Mouse (Mus musculus) neural tube, embryonic 11.5 days (tissue): ENCODE measurements around the gene Serpina9. TPM values are rescaled to one million over a fixed set of nuclear protein-coding genes. Genes with fewer than 3 reads are reported as not detected.
"Not testable (repeated sequence)": the region's sequence is repeated elsewhere in the genome, so short reads cannot be mapped to it uniquely, and the experiment has no call there.

Source experiments
- ATAC-seq: fragments of 200-750 bp; cut with Nextera tagmentation; 2 replicates; pipeline ENCODE4 v1.8.0; 2017; ENCODE audit warnings: moderate number of reproducible peaks, mild to moderate bottlenecking, moderate TSS enrichment, moderate library complexity; ENCODE audit not compliant: insufficient read depth, low FRiP score, low TSS enrichment
- DNase-seq: peaks from one replicate; pipeline ENCODE4 v3.0.0-alpha.2; 2015; ENCODE audit warnings: low spot score
- H3K27ac ChIP-seq: fragments of 300-500 bp; sonication (generic); 2 replicates; pipeline ENCODE4 v1.5.1; 2014; ENCODE audit warnings: low read depth, mild to moderate bottlenecking, low read length
- H3K27me3 ChIP-seq: fragments of 300-500 bp; sonication (generic); 2 replicates; pipeline ENCODE4 v1.6.1; 2014; ENCODE audit warnings: mild to moderate bottlenecking, low read length, mixed read lengths; ENCODE audit not compliant: control insufficient read depth, insufficient read depth
- H3K36me3 ChIP-seq: fragments of 300-500 bp; sonication (generic); 2 replicates; pipeline ENCODE4 v1.6.1; 2014; ENCODE audit warnings: mild to moderate bottlenecking, low read length, moderate library complexity, mixed read lengths; ENCODE audit not compliant: control insufficient read depth, insufficient read depth
- H3K4me1 ChIP-seq: fragments of 300-500 bp; sonication (generic); 2 replicates; pipeline ENCODE4 v1.6.1; 2014; ENCODE audit warnings: low read length, mixed read lengths; ENCODE audit not compliant: control insufficient read depth, insufficient read depth
- H3K4me2 ChIP-seq: fragments of 300-500 bp; sonication (generic); 2 replicates; pipeline ENCODE4 v1.6.1; 2014; ENCODE audit warnings: low read depth, mild to moderate bottlenecking, moderate library complexity
- H3K4me3 ChIP-seq: fragments of 300-500 bp; sonication (generic); 2 replicates; pipeline ENCODE4 v1.5.1; 2014; ENCODE audit warnings: low read depth, low read length
- H3K9ac ChIP-seq: fragments of 300-500 bp; sonication (generic); 2 replicates; pipeline ENCODE4 v1.6.1; 2014; ENCODE audit warnings: mild to moderate bottlenecking, low read length
- H3K9me3 ChIP-seq: fragments of 300-500 bp; sonication (generic); 2 replicates; pipeline ENCODE4 v1.6.1; 2016; ENCODE audit warnings: low read length; ENCODE audit not compliant: control insufficient read depth
- WGBS: fragments of 180-500 bp; shearing (Covaris S2); extraction: QIAGEN DNeasy Blood & Tissue Kit; methylation state at CpG from one replicate; pipeline ENCODE4 v1.1.7; 2014; 5-methylcytosine and 5-hydroxymethylcytosine counted together
- polyA plus RNA-seq: library from polyadenylated mRNA; unstranded; fragments of >200 nt; fragmentation: Nextera tagmentation; extraction: Ambion mirVana; gene quantifications from 2 replicates; pipeline ENCODE4 v1.2.1, GENCODE M21; 2014

Serpina9 gene
- polyA plus RNA-seq, 1 experiment from 2014 or later = not detected

DNA sequence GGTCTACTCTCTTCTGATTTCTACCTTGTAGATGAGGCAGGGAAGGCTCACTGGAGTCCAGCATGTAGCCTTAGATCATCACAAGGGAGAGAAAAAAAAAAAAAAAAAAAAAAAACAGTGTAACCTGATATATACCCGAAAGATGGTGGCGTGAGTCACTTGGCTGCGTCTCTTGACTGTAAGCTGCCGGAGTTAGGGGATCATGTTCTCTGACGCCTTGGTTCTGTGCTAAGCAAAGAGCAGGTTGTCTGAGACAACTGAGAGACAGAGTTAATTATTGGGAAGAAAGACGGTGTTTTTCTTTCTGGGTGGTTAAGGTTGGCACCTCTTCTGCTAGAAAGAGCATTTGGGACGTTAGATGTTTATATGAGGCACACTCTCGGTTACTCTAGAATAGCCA is 50.7 kb downstream of the Serpina9 start:
- H3K9me3 ChIP-seq = no peaks in the 10 kb centered on the region
- H3K4me1 ChIP-seq = no peaks in the 10 kb centered on the region
- DNase-seq (no peak), ATAC-seq (no peak)
- no peak overlapping the region for H3K27ac ChIP-seq
- no peak overlapping the region for H3K4me3 ChIP-seq
- no peak overlapping the region for H3K9ac ChIP-seq
- 80% methylated on average over 8 of the region's 8 CpGs for WGBS
- H3K36me3 ChIP-seq = no peaks in the 10 kb centered on the region
- no peak overlapping the region for H3K4me2 ChIP-seq
- no peaks in the 10 kb centered on the region for H3K27me3 ChIP-seq

- H3K9ac ChIP-seq = no peak overlapping the region
- no peaks in the 10 kb centered on the region for H3K4me1 ChIP-seq
- no peak overlapping the region for H3K27ac ChIP-seq
- no peaks in the 10 kb centered on the region for H3K36me3 ChIP-seq
- ATAC-seq = no peak
- 88% methylated on average over 5 of the region's 5 CpGs for WGBS
- no peaks in the 10 kb centered on the region for H3K27me3 ChIP-seq
- no peak overlapping the region for H3K4me2 ChIP-seq
- H3K4me3 ChIP-seq = no peak overlapping the region
- no peak for DNase-seq
- H3K9me3 ChIP-seq = no peaks in the 10 kb centered on the region
Observed at GRCm38 (mm10) chr12:103962337-103962736, 51.2 kb downstream of the Serpina9 start.

- H3K4me2 ChIP-seq = no peak overlapping the region
- no peak overlapping the region for H3K9ac ChIP-seq
- H3K4me3 ChIP-seq = no peak overlapping the region
- no peaks in the 10 kb centered on the region for H3K27me3 ChIP-seq
- H3K9me3 ChIP-seq = no peaks in the 10 kb centered on the region
- DNase-seq (no peak), ATAC-seq (no peak)
- H3K27ac ChIP-seq = no peak overlapping the region
- WGBS = 86% methylated on average over 1 of the region's 1 CpGs
- no peaks in the 10 kb centered on the region for H3K4me1 ChIP-seq
- no peaks in the 10 kb centered on the region for H3K36me3 ChIP-seq
Observed at GRCm38 (mm10) chr12:103961716-103962115, 51.8 kb downstream of the Serpina9 start.

- ATAC-seq = no peak
- Histone ChIP-seq H3K4me3 (no peak within 1 kb of the TSS), H3K27me3 (no peaks in the 10 kb centered on the region), H3K4me2 (no peak within 1 kb of the TSS), H3K36me3 (no peaks in the 10 kb centered on the region), H3K9ac (no peak within 1 kb of the TSS), H3K4me1 (no peaks in the 10 kb centered on the region), H3K27ac (no peak within 1 kb of the TSS), H3K9me3 (no peaks in the 10 kb centered on the region)
- WGBS = 67% methylated on average over 3 of the region's 3 CpGs
- DNase-seq = no peak
Observed at GRCm38 (mm10) chr12:103958798-103959197, 54.8 kb downstream of the Serpina9 start, which contains the start of gene Serpina1e. Serpina1e (minus strand) TSS chr12:103958975.

DNA sequence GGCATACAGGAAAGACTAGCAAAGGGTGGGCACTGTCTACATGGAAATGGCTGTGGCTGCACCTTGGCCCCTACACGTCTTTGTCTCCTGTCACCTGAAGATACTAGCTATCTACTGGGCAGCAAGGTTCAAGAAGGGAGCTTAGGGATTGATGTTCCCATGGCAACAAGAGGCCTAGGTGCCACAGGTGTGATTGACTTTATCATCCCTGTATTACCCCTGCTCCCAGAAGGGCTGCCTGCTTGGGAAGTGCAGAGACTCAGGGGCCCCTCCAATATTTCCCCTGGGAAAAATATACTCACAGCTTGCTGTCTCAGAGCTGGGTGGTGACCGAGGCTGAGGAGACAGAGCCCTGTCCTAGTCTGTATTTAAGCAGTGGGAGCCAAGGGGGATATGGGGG is 57.0 kb downstream of the Serpina9 start:
- H3K27ac ChIP-seq, H3K9me3 ChIP-seq, ATAC-seq, DNase-seq, H3K4me1 ChIP-seq, H3K27me3 ChIP-seq, H3K4me2 ChIP-seq, H3K36me3 ChIP-seq, H3K9ac ChIP-seq, H3K4me3 ChIP-seq: not testable (repeated sequence)
- whole genome bisulfite sequencing = 94% methylated on average over 2 of the region's 2 CpGs

GRCm38 (mm10) chr12:103952972-103953371 is 60.6 kb downstream of the Serpina9 start:
- H3K9me3 ChIP-seq, H3K9ac ChIP-seq, DNase-seq, H3K4me2 ChIP-seq, H3K27me3 ChIP-seq, ATAC-seq, H3K4me3 ChIP-seq, H3K36me3 ChIP-seq, H3K27ac ChIP-seq, H3K4me1 ChIP-seq: not testable (repeated sequence)
- WGBS = 86% methylated on average over 3 of the region's 3 CpGs

GRCm38 (mm10) chr12:103946243-103946642 is 67.3 kb downstream of the Serpina9 start:
- Histone ChIP-seq H3K27ac (no peak overlapping the region), H3K9ac (no peak overlapping the region), H3K27me3 (no peaks in the 10 kb centered on the region), H3K4me2 (no peak overlapping the region), H3K4me1 (no peaks in the 10 kb centered on the region), H3K36me3 (no peaks in the 10 kb centered on the region), H3K4me3 (no peak overlapping the region), H3K9me3 (no peaks in the 10 kb centered on the region)
- 84% methylated on average over 4 of the region's 4 CpGs for WGBS
- no peak for DNase-seq
- no peak for ATAC-seq

Other genes with a start within 250 kb of the Serpina9 start
- not detected in 2 replicates for gene Serpina1d, start 240.2 kb downstream of the Serpina9 start, polyA plus RNA-seq
- gene Serpina1b, start 183.4 kb downstream of the Serpina9 start, polyA plus RNA-seq = 0.38 TPM in 1 of 2 replicates, not detected in the other
- gene Serpina1a, start 150.2 kb downstream of the Serpina9 start, polyA plus RNA-seq = not detected in 2 replicates
- gene Serpina1c, start 108.9 kb downstream of the Serpina9 start, polyA plus RNA-seq = not detected in 2 replicates
- gene Serpina1e, start 54.8 kb downstream of the Serpina9 start, polyA plus RNA-seq = not detected in 2 replicates
- gene Serpina11, start 23.8 kb downstream of the Serpina9 start, polyA plus RNA-seq = not detected in 2 replicates
- not detected in 2 replicates for gene Serpina12, start 30.7 kb upstream of the Serpina9 start, polyA plus RNA-seq
- gene Serpina5, start 87.4 kb upstream of the Serpina9 start, polyA plus RNA-seq = not detected in 2 replicates
- not detected in 2 replicates for gene Serpina3a, start 99.0 kb upstream of the Serpina9 start, polyA plus RNA-seq
- not detected in 2 replicates for gene Serpina3b, start 114.2 kb upstream of the Serpina9 start, polyA plus RNA-seq
- not detected in 2 replicates for gene Serpina3c, start 140.1 kb upstream of the Serpina9 start, polyA plus RNA-seq
- gene Serpina3f, start 200.8 kb upstream of the Serpina9 start, polyA plus RNA-seq = not detected in 2 replicates
- gene Serpina3g, start 222.5 kb upstream of the Serpina9 start, polyA plus RNA-seq = 0.33 and 1.3 TPM in 2 replicates
- 0.13 TPM in 1 of 2 replicates, not detected in the other for gene Serpina3i, start 249.4 kb upstream of the Serpina9 start, polyA plus RNA-seq